Mouse (Mus musculus) liver, adult 2 months (tissue): Measurements from ENCODE around the gene Psmb3. TPM values are rescaled to one million over a fixed set of nuclear protein-coding genes. Genes with fewer than 3 reads are reported as not detected.

Source experiments
- DNase-seq: peaks from one replicate; pipeline ENCODE4 v3.0.0-alpha.2; 2011; ENCODE audit warnings: low read depth, low spot score; ENCODE audit errors: extremely low read depth
- H3K27ac ChIP-seq: fragments of 200-500 bp; replicated peaks from 2 replicates; pipeline ENCODE4 v1.5.1; 2012; ENCODE audit warnings: low read depth, mild to moderate bottlenecking, control low read depth, inconsistent platforms, low read length; ENCODE audit not compliant: insufficient read depth
- H3K27me3 ChIP-seq: fragments of 200-500 bp; 2 replicates; pipeline ENCODE4 v1.6.1; 2012; ENCODE audit warnings: mild to moderate bottlenecking, moderate library complexity, low read length, inconsistent platforms; ENCODE audit not compliant: control insufficient read depth, insufficient read depth
- H3K36me3 ChIP-seq: fragments of 200-500 bp; 2 replicates; pipeline ENCODE4 v1.6.1; 2012; ENCODE audit warnings: low read length, inconsistent platforms; ENCODE audit not compliant: control insufficient read depth, insufficient read depth
- H3K4me1 ChIP-seq: fragments of 200-500 bp; 2 replicates; pipeline ENCODE4 v1.6.1; 2011; ENCODE audit warnings: low read length; ENCODE audit not compliant: control insufficient read depth, insufficient read depth
- H3K4me3 ChIP-seq: fragments of 200-500 bp; 2 replicates; pipeline ENCODE4 v1.5.1; 2011; ENCODE audit warnings: low read depth, mild to moderate bottlenecking, control low read depth, low read length, moderate library complexity; ENCODE audit not compliant: insufficient read depth
- H3K79me2 ChIP-seq: fragments of 200-500 bp; 2 replicates; pipeline ENCODE4 v1.6.1; 2012; ENCODE audit warnings: inconsistent platforms, mild to moderate bottlenecking, low read length, moderate library complexity; ENCODE audit not compliant: control insufficient read depth, insufficient read depth
- H3K9ac ChIP-seq: fragments of 200-500 bp; 2 replicates; pipeline ENCODE4 v1.6.1; 2012; ENCODE audit warnings: low read depth, mild to moderate bottlenecking, control low read depth, inconsistent platforms, low read length
- CTCF ChIP-seq: fragments of 200-500 bp; IDR thresholded peaks from 2 replicates; pipeline ENCODE4 v1.5.1; 2011; ENCODE audit warnings: low read depth, low read length, control low read depth
- POLR2A ChIP-seq: fragments of 200-500 bp; IDR thresholded peaks from 2 replicates; pipeline ENCODE4 v1.6.1; 2011; ENCODE audit warnings: low read length, control low read depth; ENCODE audit not compliant: insufficient read depth; ENCODE audit errors: extremely low read depth
- WGBS: fragments of 180-500 bp; shearing (Covaris S2); methylation state at CpG from one replicate; pipeline ENCODE4 v1.1.7; 2018; 5-methylcytosine and 5-hydroxymethylcytosine counted together
- polyA plus RNA-seq: library from polyadenylated mRNA; depleted of rRNA; stranded (reverse); fragments of >200 nt; gene quantifications from 2 replicates; pipeline ENCODE4 v1.2.3, GENCODE M21; 2012; rRNA removed
- total RNA-seq: library from RNA; depleted of rRNA; stranded (reverse); fragments of >200 nt; gene quantifications from 2 replicates; pipeline ENCODE4 v1.2.3, GENCODE M21; 2014; rRNA removed

Psmb3 gene
- total and polyA plus RNA-seq, 2 experiments = 281 to 299 TPM

DNA sequence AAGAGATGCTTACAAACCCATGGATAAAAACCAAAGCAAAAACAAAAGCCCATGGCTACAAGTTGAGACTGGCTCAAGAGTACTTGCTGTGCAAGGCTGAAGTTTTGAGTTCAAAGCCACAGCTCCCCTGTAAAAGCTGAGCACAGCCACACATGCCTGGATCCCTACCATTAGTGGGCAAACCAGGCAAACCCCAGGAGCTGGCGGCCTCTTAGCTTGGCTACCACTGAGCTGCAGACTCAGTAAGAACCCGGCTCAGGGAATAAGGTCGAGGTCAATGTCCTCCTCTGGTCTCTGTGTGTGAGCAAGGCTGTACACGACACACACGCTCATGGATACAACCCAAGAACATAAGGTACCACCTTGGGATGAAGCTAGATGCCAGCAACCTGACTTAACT is 45.3 kb downstream of the Psmb3 start:
- Histone ChIP-seq H3K36me3 (peaks cover 21% of the 10 kb centered on the region), H3K27ac (no peak overlapping the region), H3K4me1 (peaks cover 7% of the 10 kb centered on the region), H3K79me2 (peaks cover 8% of the 10 kb centered on the region; the same call in 1 of the 2 replicates), H3K27me3 (no peaks in the 10 kb centered on the region), H3K4me3 (no peak overlapping the region), H3K9ac (no peak overlapping the region)
- TF ChIP-seq CTCF (no peak), POLR2A (no peak)
- DNase-seq = no peak
- 51% methylated on average over 5 of the region's 5 CpGs for WGBS

DNA sequence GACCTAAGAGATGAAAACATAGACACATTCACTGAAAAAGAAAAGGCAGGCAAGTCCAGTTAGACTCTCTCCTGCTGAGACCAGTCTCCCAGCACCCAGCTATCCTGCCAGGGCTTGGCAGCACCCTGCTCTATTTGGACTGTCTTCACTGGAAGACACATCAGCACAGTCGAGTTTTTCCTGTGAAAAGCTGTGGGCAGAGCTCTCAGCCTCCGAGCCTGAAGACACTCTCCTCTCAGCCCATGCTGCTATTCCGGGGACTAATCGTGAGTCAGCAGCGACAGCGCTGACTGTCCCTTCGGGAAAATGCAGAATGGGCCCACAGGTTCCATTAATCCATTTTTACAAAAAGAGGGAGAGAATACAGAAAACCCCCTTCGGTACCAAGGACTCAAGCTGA is 50.1 kb downstream of the Psmb3 start:
- TF ChIP-seq POLR2A (no peak), CTCF (no peak)
- Histone ChIP-seq H3K27me3 (no peaks in the 10 kb centered on the region), H3K9ac (no peak overlapping the region), H3K4me1 (peaks cover 5% of the 10 kb centered on the region), H3K27ac (no peak overlapping the region), H3K4me3 (no peak overlapping the region), H3K36me3 (peaks cover 42% of the 10 kb centered on the region), H3K79me2 (no peaks in the 10 kb centered on the region)
- WGBS = 92% methylated on average over 8 of the region's 8 CpGs
- no peak for DNase-seq

- no peaks in the 10 kb centered on the region for H3K27me3 ChIP-seq
- no peak overlapping the region for H3K27ac ChIP-seq
- H3K79me2 ChIP-seq = peaks cover 9% of the 10 kb centered on the region
- peaks cover 31% of the 10 kb centered on the region; the same call in 1 of the 2 replicates for H3K36me3 ChIP-seq
- no peak overlapping the region for H3K9ac ChIP-seq
- TF ChIP-seq CTCF (no peak), POLR2A (no peak)
- no peaks in the 10 kb centered on the region for H3K4me1 ChIP-seq
- no peak overlapping the region for H3K4me3 ChIP-seq
- 89% methylated on average over 1 of the region's 1 CpGs for whole genome bisulfite sequencing
- DNase-seq = no peak
These were observed 54.9 kb downstream of the Psmb3 start for GRCm38 (mm10) chr11:97758125-97758524.

- H3K79me2 ChIP-seq = peaks cover 13% of the 10 kb centered on the region
- peaks cover 26% of the 10 kb centered on the region; the same call in 1 of the 2 replicates for H3K36me3 ChIP-seq
- no peak overlapping the region for H3K9ac ChIP-seq
- no peak overlapping the region for H3K4me3 ChIP-seq
- DNase-seq = no peak
- TF ChIP-seq CTCF = no peak
- H3K27ac ChIP-seq = no peak overlapping the region
- H3K4me1 ChIP-seq = no peaks in the 10 kb centered on the region
- 80% methylated on average over 6 of the region's 6 CpGs for WGBS
- H3K27me3 ChIP-seq = no peaks in the 10 kb centered on the region
These were observed 55.7 kb downstream of the Psmb3 start for GRCm38 (mm10) chr11:97758942-97759341.

GRCm38 (mm10) chr11:97761638-97762037 is 58.4 kb downstream of the Psmb3 start:
- peaks cover 16% of the 10 kb centered on the region; the same call in 1 of the 2 replicates for H3K36me3 ChIP-seq
- DNase-seq = no peak
- H3K4me3 ChIP-seq = no peak overlapping the region
- H3K79me2 ChIP-seq = peaks cover 33% of the 10 kb centered on the region
- no peak for TF ChIP-seq CTCF
- no peak for TF ChIP-seq POLR2A
- no peak overlapping the region for H3K9ac ChIP-seq
- H3K27ac ChIP-seq = no peak overlapping the region
- H3K4me1 ChIP-seq = peaks cover 6% of the 10 kb centered on the region
- no peaks in the 10 kb centered on the region for H3K27me3 ChIP-seq

Other genes with a start within 250 kb of the Psmb3 start
- not detected in 2 replicates for gene 4933428G20Rik, start 203.1 kb upstream of the Psmb3 start, total RNA-seq
- not detected in 2 replicates for gene 4933428G20Rik, start 203.1 kb upstream of the Psmb3 start, polyA plus RNA-seq
- under 0.01 and 0.20 TPM in 2 replicates for gene Srcin1, start 127.2 kb upstream of the Psmb3 start, total RNA-seq
- 0.06 and 0.12 TPM in 2 replicates for gene Srcin1, start 127.2 kb upstream of the Psmb3 start, polyA plus RNA-seq
- 0.37 and 0.67 TPM in 2 replicates for gene Epop, start 73.7 kb upstream of the Psmb3 start, total RNA-seq
- gene Epop, start 73.7 kb upstream of the Psmb3 start, polyA plus RNA-seq = 2.5 and 3.5 TPM in 2 replicates
- gene Mllt6, start 40.0 kb upstream of the Psmb3 start, total RNA-seq = 3.8 and 6.0 TPM in 2 replicates
- gene Mllt6, start 40.0 kb upstream of the Psmb3 start, polyA plus RNA-seq = 8.9 and 11.2 TPM in 2 replicates
- 35.7 and 41.0 TPM in 2 replicates for gene Cisd3, start 17.6 kb upstream of the Psmb3 start, total RNA-seq
- 73.6 and 94.5 TPM in 2 replicates for gene Cisd3, start 17.6 kb upstream of the Psmb3 start, polyA plus RNA-seq
- 0.34 and 0.37 TPM in 2 replicates for gene Pcgf2, start 2.9 kb upstream of the Psmb3 start, total RNA-seq
- gene Pcgf2, start 2.9 kb upstream of the Psmb3 start, polyA plus RNA-seq = 5.6 and 12.0 TPM in 2 replicates
- gene Pip4k2b, start 41.3 kb downstream of the Psmb3 start, total RNA-seq = 4.1 and 5.5 TPM in 2 replicates
- 10.8 and 11.0 TPM in 2 replicates for gene Pip4k2b, start 41.3 kb downstream of the Psmb3 start, polyA plus RNA-seq
- gene Cwc25, start 63.2 kb downstream of the Psmb3 start, total RNA-seq = 5.8 and 6.8 TPM in 2 replicates
- 6.2 and 6.3 TPM in 2 replicates for gene Cwc25, start 63.2 kb downstream of the Psmb3 start, polyA plus RNA-seq
- gene 1700001P01Rik, start 72.5 kb downstream of the Psmb3 start, total RNA-seq = not detected in 2 replicates
- not detected in 2 replicates for gene 1700001P01Rik, start 72.5 kb downstream of the Psmb3 start, polyA plus RNA-seq
- 240 and 283 TPM in 2 replicates for gene Rpl23, start 79.0 kb downstream of the Psmb3 start, total RNA-seq
- 68.5 and 71.4 TPM in 2 replicates for gene Rpl23, start 79.0 kb downstream of the Psmb3 start, polyA plus RNA-seq
- 23.3 and 33.3 TPM in 2 replicates for gene Lasp1, start 95.6 kb downstream of the Psmb3 start, total RNA-seq
- gene Lasp1, start 95.6 kb downstream of the Psmb3 start, polyA plus RNA-seq = 80.5 and 85.4 TPM in 2 replicates
- 0.09 and 0.27 TPM in 2 replicates for gene B230217C12Rik, start 137.4 kb downstream of the Psmb3 start, total RNA-seq
- gene B230217C12Rik, start 137.4 kb downstream of the Psmb3 start, polyA plus RNA-seq = 0.14 and 0.29 TPM in 2 replicates
- gene Fbxo47, start 180.8 kb downstream of the Psmb3 start, total RNA-seq = 1.4 and 1.9 TPM in 2 replicates
- gene Fbxo47, start 180.8 kb downstream of the Psmb3 start, polyA plus RNA-seq = 0.17 and 0.27 TPM in 2 replicates